Mouse (Mus musculus) fibroblast of lung, adult 2 months (primary cell): ENCODE results near the gene Il12a.
"Not testable (repeated sequence)": the region's sequence is repeated elsewhere in the genome, so short reads cannot be mapped to it uniquely, and the experiment has no call there.

Source experiments
- DNase-seq: peaks from one replicate; pipeline ENCODE4 v3.0.0-alpha.2; 2011; ENCODE audit warnings: low read depth

Il12a gene

GRCm38 (mm10) chr3:68742718-68743471 lies 52.5 kb downstream of the Il12a start:
- no peak for DNase-seq

- no peak for DNase-seq
Measured at GRCm38 (mm10) chr3:68743472-68743732, 53.0 kb downstream of the Il12a start.

- DNase-seq, result peak; percentile 12
Measured at GRCm38 (mm10) chr3:68744162-68744561, 53.7 kb downstream of the Il12a start.

GRCm38 (mm10) chr3:68745033-68745432 lies 54.6 kb downstream of the Il12a start:
- DNase-seq, result no peak

- DNase-seq, result not testable (repeated sequence)
Measured at GRCm38 (mm10) chr3:68746282-68746681, 55.8 kb downstream of the Il12a start.
